Mouse (Mus musculus) ES-Bruce4 (cell line): Measurements from ENCODE around the gene Grk3. TPM values are rescaled to one million over a fixed set of nuclear protein-coding genes. Genes with fewer than 3 reads are reported as not detected.

Source experiments
- H3K27ac ChIP-seq: 2 replicates; pipeline ENCODE4 v1.5.1; 2012; ENCODE audit warnings: low read length, inconsistent platforms; ENCODE audit not compliant: insufficient read depth
- H3K27me3 ChIP-seq: 2 replicates; pipeline ENCODE4 v1.6.1; 2012; ENCODE audit warnings: mild to moderate bottlenecking, low read length, inconsistent platforms; ENCODE audit not compliant: control insufficient read depth, poor library complexity, insufficient read depth, severe bottlenecking
- H3K36me3 ChIP-seq: 2 replicates; pipeline ENCODE4 v1.6.1; 2012; ENCODE audit warnings: inconsistent platforms, mild to moderate bottlenecking, low read length, moderate library complexity; ENCODE audit not compliant: control insufficient read depth, poor library complexity, insufficient read depth, severe bottlenecking
- H3K4me1 ChIP-seq: one replicate; pipeline ENCODE4 v1.8.1; 2011; ENCODE audit warnings: low read length; ENCODE audit not compliant: control insufficient read depth, insufficient read depth
- H3K4me3 ChIP-seq: 2 replicates; pipeline ENCODE4 v1.5.1; 2011; ENCODE audit warnings: low read depth, mild to moderate bottlenecking, low read length
- H3K9ac ChIP-seq: 2 replicates; pipeline ENCODE4 v1.6.1; 2012; ENCODE audit warnings: low read depth, mild to moderate bottlenecking, inconsistent platforms; ENCODE audit not compliant: poor library complexity, severe bottlenecking
- H3K9me3 ChIP-seq: replicated peaks from 2 replicates; pipeline ENCODE4 v1.6.1; 2012; ENCODE audit warnings: mild to moderate bottlenecking, low read length, inconsistent platforms; ENCODE audit not compliant: control insufficient read depth, poor library complexity, insufficient read depth, severe bottlenecking
- CTCF ChIP-seq: IDR thresholded peaks from one replicate; pipeline ENCODE4 v1.8.1; 2011; ENCODE audit warnings: low read depth, low read length
- EP300 ChIP-seq: IDR thresholded peaks from 2 replicates; pipeline ENCODE4 v1.6.1; 2011; ENCODE audit warnings: low read depth, low read length; ENCODE audit not compliant: insufficient read depth
- POLR2A ChIP-seq: IDR thresholded peaks from one replicate; pipeline ENCODE4 v1.8.1; 2011; ENCODE audit warnings: low read length; ENCODE audit not compliant: insufficient read depth
- polyA plus RNA-seq: library from polyadenylated mRNA; stranded (reverse); fragments of >200 nt; gene quantifications from 2 replicates; pipeline ENCODE4 v1.2.4, GENCODE M21; 2011; ENCODE audit warnings: low read depth; ENCODE audit not compliant: missing spikeins, insufficient read depth, insufficient read length

Gene Grk3
- polyA plus RNA-seq, 1 experiment = 5.3 TPM

DNA sequence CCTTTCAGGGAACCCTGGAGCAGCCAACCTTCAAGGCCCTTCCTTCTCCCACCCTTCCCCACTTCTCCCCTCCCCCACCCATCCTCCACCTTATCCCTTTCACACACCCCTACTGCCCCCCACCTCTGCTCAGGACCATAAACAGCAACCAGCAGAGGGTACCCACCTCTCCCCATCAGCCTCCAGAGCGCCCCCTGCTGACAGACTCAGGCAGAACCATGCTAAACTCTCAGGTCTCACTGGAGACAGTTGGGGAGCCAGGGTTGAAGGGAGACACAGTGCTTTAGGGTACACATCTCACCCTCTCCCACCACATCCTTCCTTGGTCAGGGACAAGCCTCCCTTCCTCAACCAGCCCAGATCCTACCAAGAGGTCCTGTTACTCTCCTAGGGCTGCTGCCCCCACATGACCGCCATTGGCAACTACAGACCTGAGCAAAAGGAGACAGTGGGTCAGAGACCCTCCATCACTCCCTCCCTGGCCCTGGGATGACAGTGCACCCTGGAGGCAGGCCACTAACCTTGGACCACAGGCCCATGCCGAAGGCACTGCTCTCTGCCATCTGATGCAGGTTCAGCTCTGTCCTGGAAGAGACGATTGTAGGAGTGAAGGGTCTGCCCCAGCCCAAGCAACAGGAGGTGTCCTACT lies 150.7 kb downstream of the Grk3 start:
- Histone ChIP-seq H3K4me1 (no peaks in the 10 kb centered on the region), H3K27ac (no peak overlapping the region)
- TF ChIP-seq EP300 = no peak
- no peak for TF ChIP-seq POLR2A
- peak; percentile 70 for TF ChIP-seq CTCF

More for the DNA sequence above, 150.7 kb downstream of the Grk3 start:
- Histone ChIP-seq H3K36me3 (no peaks in the 10 kb centered on the region), H3K9me3 (no peaks in the 10 kb centered on the region), H3K4me3 (no peak overlapping the region), H3K9ac (no peak overlapping the region), H3K27me3 (no peaks in the 10 kb centered on the region)

Other genes with a start within 250 kb of the Grk3 start
- 0.69 and 0.78 TPM in 2 replicates for gene Myo18b, start 119.4 kb downstream of the Grk3 start, polyA plus RNA-seq
- gene Crybb2, start 54.3 kb upstream of the Grk3 start, polyA plus RNA-seq = not detected in 2 replicates
- 1.0 TPM in 1 of 2 replicates, not detected in the other for gene Crybb3, start 65.8 kb upstream of the Grk3 start, polyA plus RNA-seq
- gene 2900026A02Rik, start 205.4 kb upstream of the Grk3 start, polyA plus RNA-seq = 14.2 and 15.2 TPM in 2 replicates
- 0.76 and 0.97 TPM in 2 replicates for gene Tmem211, start 211.1 kb upstream of the Grk3 start, polyA plus RNA-seq